Mouse (Mus musculus) naive thymus-derived CD4-positive, alpha-beta T cell, adult 2 months (primary cell): Measurements from ENCODE around the gene Sdccag8.

Source experiments
- DNase-seq: peaks from one replicate; pipeline ENCODE4 v3.0.0-alpha.2; 2011; ENCODE audit warnings: low read depth

Sdccag8 gene

DNA sequence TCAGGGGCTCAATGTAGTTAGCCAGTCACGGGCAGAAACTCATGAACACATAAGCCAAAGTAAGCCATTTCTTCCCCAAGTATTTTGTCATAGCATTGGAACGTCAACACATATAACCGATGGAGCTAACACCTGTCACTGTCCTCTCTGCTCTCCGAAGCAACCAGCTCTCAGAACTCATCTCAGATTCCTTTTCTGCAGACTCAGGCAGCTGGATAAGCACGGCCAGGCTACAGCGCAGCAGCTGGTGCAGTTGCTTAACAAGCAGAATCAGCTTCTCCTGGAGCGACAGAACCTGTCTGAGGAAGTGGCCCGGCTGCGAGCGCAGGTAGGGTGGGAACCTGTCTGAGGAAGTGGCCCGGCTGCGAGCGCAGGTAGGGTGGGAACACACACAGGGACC, 197.2 kb downstream of the Sdccag8 start:
- DNase-seq = no peak

DNA sequence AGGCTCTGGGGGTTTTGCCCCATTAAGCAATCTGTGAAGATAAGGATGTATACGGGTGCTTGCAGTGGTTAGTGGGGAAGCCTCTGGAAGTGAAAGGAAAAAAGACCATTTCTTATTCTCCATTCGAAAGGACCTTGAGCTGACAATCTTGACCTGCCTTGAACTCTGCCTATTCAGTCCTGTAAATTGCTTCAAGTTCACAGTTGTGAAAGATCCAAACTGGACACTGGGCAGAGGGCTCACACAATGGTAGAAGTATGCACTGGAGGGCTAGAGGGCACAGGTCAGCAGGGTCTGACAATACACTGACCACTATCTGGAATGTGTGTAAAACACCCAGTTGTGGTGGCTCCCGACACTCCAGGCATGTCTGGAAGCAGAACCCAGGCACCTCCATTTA, 198.3 kb downstream of the Sdccag8 start:
- DNase-seq = no peak

DNA sequence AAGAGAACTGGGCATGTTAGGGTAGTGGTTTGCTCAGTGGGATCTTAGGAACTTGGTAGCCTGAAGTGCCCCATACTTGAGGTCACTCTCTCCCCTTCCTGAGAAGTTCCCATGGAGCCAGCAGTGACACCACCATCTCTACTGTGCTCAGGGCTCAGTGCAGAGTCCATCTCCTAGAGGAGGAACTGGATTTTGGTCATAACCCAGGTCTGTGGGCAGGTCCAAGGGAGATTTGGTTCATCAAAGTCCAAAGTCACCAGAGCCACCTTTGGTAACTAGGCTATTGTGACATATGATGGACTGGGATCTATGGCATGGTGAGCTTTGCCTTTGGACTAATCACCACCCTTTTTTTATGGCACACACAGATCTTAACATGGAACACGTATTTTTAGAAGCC, 198.9 kb downstream of the Sdccag8 start:
- no peak for DNase-seq

DNA sequence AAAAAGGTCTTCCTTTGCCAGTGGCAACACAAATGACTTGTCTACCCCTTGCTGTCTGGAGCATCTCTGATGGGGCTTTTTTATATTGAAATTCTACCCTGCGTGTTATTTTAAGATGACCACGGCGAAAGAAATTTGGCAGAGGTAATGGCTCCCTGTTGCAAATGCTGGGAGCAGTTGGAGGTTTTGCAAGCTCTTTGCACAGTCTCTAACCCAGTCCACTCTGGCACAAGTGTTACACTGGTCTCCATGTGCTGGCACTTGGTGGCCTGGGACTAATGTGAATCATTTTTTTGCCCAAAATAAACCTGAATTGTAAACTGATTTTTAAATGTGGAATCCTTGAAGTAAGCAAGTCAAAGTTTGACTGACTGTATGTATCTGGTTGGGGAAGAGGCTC, 199.3 kb downstream of the Sdccag8 start:
- no peak for DNase-seq

DNA sequence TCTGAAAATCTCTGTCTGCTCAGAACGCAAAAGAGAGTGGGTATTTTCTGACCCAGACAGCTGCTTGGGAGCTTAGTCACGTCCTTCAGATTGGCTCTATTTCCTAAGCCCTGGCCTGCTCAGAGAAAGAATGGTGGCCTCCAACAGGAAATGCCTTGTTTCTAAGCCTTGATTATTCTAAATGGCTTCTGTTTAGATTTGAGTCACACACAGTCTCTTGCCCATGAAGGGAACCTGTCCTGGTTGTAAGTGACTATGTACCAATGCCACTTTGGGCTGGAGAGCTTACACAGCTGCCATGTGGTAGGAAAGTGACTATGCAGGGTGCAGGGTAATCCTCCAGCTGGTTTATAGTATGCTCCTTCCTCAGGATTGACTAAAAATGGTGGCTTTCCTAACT, 199.9 kb downstream of the Sdccag8 start:
- no peak for DNase-seq

DNA sequence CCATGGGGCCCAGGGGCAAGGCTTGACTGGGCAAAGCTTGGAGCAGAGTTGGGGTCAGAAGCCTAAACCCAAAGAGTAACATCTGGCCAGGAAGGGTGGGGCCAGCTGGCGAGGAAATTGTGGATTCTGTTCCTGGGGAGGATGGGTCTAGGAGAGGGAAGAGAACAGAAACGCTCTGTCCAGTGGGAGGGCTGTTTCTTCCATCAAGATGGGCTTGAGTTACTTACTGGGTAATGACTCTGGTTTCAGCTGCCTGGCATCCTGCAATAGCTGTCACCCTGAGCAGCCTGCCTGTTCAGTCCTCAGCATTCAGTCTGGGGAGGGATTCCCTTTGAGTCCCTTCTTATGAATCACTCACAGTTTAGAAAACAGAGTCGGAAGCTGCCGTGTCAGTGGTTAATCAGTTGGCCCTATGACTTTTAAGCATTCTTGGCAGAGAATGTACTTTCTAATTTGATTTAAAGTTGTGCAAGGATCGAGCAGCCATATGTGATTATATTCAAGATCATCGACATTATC, 200.5 kb downstream of the Sdccag8 start:
- no peak for DNase-seq

DNA sequence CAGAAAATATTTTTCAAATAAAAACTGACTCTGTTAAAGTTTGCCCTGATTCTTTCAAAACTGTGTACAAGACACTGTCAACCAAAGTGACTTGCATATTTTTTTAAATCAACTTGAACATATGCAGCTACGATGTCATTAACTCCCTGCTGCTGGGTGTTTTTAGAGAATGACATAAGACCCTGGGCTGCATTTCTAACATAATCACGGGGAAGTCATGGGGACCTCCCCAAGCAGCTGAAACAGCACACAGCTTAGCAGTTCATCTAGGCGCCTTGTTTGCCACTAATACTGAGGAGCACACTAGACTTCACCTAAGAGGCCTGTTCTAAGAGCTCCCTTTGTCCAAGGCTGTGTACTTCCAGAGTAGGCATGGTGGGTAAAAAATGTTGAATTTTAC, 201.5 kb downstream of the Sdccag8 start:
- DNase-seq = no peak

DNA sequence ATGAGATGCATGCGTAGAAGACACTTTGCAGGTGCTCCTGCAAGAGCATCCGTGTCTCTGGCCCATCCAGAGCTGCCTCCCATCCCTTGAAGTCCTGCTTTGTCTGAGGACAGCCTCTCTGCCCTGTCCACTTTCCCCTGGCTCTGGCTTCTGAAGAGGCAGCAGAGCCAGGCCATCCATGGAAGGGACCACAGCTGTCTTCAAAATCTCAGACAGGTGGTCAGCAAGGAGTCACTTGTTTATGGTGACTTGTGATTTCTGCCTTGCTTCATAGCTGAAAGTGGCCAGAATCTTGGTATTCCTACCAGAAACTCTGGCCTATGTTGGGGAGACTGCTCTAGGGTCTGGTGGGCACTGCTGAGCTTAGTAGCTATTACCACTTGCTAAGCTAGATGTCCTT, 202.3 kb downstream of the Sdccag8 start:
- no peak for DNase-seq

DNA sequence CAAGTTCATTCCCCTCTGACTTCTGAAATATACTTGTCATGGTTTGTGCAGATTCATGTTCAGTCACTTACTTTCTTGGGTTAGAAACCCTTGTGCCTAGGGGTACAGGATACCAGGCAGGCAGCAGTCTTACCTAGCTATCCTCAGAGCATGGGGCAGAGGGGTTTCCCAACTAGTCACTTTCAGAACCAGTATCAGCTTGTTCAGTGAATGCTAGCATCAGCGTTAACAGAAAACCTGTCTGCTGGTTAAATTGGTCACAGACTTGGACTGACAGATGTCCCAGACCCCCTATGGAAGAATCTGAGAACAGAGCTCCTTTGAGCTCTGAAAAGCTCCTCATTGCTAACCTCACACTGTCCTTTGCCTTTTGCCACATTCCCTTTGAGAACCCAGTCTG, 204.3 kb downstream of the Sdccag8 start:
- DNase-seq = no peak

DNA sequence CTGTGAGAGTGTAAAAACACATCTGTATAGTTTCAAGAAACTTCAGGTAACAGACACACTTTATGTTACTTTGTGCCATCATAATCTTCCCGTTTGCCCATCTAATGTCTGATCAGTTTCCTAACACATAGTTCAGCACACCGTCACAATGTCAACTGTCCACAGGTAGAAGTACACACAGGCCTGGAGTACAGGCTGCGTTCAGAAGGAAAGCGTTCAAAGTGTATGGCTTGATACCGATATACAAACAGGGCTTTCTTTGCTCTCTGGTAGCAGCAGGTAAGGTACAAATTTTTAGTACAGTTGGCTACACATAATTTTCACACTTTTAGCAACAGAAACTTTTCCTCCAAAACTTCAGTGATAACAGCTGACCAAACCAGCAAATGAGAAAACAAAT, 205.2 kb downstream of the Sdccag8 start:
- no peak for DNase-seq

DNA sequence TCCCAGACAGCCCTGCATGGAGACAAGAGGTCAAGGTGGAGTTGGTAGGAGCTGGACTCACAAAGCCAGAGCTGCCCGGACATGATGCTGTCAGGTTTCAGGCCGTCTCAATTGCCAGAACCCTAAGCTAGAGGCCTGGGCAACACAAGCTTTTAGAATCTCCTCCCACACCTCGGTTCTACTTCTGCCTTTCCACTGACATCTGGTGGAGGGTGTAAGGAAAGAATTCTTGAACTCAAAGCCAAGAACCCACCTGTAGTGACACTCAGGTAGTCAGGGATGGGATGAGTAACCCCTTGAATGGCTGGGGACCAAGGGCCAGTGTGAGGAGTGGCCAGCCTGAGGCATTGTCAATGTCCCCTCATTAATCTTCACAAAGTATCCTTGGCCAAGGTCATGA, 208.3 kb downstream of the Sdccag8 start:
- no peak for DNase-seq

DNA sequence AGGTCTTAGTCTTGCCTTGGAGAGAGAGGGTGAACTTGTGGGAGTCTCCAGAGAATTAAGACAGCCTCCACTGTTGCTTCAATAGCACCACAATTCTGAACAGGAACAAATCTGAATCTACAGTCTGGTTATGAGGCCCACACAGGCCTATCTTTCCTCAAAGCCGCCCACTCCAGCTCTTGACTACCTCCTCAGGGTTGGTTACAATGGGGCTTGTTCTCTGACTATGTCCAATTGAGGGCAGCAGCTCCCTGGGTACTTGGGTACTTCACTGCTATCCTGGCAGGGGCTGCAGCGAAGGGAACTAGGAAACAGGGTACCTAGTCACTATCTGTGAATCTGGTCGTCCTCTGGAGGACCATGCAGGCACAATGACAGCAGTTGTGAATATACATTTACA, 213.2 kb downstream of the Sdccag8 start:
- no peak for DNase-seq

DNA sequence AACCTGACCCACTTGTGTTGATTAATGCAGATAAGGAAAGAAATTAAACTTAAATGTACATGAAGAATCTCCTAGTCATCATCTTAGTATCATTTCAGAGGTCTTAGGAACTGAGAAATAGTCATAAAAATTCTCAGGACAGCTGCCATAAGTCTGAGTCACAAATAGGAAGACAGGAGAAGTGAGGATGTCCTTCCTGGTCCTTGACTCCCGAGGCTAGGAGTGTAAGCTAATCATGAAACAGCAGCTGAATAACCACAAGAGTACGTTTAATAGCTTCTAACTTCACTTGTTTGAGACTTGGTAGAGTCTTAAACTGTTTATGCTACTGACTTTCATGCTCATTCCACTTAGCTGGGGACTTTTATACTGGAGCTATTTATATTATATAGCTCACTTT, 214.6 kb downstream of the Sdccag8 start:
- DNase-seq = no peak

DNA sequence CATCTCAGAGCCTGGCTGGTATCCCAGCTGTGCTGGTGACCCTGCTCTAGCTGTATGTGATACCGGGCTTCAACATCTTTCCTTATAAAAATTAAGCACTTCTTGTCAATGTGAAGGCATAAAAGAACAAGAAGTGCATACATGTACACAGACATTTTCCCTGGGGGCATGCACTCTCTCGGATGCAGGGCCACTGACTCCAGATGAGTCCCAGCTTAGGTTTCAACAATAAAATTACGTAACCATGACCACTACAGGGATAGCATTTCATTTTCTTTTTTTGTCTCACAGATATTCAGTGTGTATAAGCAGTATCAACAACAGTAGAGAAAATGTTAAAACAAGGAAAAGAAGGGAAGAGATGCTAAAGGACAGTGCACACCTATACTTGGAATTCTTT, 216.2 kb downstream of the Sdccag8 start:
- no peak for DNase-seq

DNA sequence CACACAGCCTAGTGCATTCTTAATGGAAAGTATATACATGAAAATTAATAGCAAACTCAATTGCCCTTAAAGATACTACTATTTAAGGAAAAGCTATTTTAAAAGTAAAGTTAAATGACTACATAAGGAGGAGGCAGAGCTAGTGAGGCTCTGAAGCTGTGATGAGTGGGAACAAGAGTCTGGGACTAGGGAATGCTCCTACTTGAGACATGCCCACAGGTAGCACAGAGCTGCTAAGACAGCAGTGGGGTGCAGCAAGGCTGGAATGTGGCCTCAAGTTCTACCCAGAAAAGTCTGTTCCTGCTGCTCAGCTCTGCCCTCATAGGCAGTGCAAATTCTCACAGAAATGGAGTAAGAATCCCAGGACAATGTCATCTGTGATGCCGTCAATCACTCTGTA, 216.7 kb downstream of the Sdccag8 start:
- no peak for DNase-seq

DNA sequence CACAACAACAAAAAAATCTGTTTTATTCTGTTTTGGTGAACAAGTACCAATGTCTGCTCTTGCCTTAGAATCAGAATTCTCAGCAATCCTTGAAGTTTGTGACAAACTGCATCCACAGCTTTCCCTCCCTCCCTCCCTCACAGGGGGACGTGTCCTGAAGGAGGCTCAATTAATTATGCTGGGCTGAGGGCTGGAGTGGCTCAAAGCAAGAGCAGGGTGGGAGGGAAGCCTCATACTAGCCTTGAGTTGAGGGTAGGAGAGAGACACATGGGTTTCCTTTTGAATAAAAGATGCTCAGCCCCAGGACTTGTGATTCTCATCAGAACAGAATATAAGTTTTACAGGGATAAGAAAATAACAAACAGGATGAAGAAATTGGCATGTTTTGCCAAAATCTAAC, 217.8 kb downstream of the Sdccag8 start:
- no peak for DNase-seq

DNA sequence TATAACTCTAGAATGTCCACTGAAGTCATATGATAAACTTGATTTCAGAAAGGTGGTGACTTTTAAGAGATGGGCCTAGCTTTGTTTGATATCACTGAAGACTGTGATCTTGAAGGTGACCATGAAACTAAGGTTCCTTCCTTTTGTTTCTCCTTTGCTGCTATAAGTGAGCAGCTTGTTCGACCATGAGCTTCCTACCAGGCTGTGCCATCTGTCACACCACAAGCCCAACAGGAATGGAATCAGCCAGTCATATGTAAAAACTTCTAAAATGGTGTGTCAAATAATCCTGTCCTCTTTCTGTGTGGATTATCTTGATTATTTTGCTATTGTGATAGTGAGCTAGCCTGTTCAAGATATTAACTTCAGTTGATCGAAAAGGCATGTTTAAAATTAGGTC, 221.0 kb downstream of the Sdccag8 start:
- no peak for DNase-seq

DNA sequence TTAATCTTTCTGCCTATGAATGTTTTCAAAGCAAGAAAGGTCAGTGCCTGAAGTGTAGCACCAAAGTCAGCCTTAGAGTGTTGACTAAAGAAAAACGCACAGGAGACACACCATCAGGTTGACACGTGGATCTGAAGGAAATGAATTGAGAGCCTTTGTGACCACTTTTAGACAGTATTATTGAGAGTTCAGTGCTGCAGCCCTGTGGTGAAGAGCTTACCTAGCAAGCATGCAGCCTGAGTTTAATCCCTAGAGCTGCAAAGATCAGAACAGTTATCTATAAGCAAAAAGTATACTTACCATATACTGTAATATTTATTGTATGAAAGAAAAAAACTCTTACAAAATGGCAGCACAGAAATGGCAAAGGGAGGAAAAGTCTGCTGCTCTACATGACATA, 223.9 kb downstream of the Sdccag8 start:
- DNase-seq = no peak

DNA sequence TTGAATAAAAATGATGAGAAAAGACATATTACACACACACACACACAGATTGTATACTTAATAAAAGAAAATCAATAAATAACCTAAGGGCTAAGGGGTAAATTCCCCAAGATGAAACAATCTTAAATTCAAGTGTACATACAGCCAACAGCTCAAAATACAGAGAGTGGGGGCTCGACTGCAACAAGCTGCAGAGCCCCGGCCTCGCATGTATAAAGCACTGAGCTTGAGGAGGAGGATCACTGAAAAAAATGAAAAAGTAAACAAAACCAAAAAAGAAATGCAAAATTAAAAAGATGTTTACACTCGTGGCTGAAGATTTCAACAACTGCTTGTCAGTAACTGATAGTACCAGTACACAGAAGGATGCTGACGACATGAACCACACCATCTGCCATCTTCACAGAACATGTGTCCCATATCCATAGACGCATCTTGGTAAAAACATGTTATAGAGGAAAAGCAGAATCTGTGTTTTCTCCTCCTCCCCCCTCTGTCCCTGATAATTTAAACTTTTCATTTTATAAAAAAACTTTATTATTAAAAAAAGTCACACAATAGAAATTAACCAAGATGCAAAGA, 224.7 kb downstream of the Sdccag8 start:
- DNase-seq = no peak

DNA sequence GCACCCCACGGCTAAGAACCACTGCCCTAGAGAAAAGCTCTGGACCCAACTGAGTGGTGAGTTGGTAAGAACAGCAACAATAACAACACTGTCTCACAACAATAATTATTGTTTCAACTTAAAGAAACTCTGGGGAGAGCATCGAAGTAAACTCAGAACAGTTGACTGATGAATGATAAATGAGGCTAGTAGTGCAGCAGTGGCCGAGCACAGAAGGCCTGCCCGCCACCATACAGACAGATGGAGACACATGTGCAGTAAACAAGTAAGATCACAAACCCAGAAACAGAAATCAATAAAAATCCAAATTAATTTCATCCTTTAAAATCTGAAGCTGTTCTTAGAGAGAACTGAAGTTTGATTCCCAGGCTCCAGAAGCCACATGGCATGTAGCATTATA, 225.6 kb downstream of the Sdccag8 start:
- no peak for DNase-seq

DNA sequence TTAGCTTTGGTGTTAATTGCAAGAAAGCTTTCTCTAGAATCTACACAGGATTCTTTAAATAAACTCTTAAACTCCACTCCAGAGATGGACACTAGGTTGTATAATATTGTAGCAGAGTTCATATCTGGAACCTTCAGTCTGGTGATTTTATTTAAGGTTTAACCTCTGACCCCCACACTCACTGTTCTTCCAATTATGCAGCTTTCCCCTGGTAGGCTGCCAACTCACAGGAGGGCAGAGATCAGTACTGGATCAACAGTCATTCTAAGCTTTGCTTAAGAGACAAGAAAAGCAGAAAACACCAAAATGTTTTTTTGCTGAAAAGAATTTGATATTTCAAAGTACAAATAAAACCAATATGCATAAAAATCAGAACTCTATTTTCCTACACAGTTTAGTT, 231.4 kb downstream of the Sdccag8 start:
- no peak for DNase-seq

DNA sequence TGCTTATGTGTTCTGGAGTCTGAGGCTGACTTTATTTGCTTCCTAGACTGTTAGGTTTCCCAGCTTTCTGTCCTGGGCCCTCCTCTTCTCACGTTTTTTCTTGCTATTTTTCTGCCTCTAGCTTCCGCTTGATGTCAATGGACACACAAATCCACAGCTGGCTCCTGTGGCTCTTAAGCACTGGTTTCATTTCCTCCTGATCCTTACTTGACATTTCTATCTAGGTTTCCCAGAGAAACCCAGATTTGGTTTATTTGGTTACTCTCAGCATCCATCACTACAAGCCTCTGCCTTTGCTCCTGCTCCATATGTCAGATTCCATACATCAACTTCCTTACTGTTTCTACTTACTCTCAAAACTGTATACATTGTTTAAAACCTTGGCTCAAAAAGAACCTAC, 232.5 kb downstream of the Sdccag8 start:
- DNase-seq = no peak

DNA sequence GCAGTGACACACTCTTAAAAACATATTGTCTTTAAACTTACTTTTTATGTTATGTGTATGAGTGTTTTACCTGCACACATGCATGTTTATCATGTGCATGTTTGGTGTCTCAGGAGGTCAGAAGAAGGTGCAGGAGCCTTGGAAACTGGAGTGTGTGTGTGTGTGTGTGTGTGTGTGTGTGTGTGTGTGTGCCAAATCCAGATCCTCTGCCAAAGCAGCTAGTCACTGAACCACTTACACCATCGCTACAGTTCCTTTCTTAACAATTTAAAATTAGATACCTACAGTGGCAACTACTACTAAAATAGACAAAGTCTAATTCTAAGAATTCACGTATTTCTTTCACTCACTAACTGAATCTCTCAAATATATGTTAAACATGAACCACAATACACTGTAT, 234.3 kb downstream of the Sdccag8 start:
- DNase-seq = no peak

DNA sequence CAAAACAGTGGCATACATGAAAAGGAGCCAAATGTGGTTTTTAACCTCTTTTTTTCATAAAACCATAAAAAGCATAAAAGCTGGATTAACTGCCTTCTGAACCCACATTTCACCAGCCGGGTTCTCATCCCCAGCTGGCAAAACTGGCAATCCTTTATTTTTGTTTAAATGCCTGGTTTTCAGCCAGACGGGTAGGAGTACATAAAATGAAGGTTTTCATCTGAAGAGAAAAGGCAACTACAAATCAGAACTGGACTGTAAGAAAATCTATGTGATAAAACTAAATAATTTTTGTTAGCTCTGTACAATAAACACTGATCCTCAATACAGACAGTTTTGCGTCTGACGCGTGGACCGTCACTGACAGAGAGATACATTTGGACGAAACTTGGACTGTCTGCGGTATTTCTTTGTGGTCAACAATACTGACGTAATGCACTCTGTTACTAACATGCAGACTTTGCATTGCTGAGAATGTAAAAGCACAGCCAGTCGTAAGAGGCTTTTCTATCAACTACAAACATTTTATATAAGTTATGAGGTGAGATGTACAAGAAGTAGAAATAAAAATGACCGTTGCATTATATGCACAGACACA, 237.0 kb downstream of the Sdccag8 start:
- no peak for DNase-seq
